Mouse (Mus musculus) CH12.LX (cell line): ENCODE results near the gene Plekhb2. TPM values are rescaled to one million over a fixed set of nuclear protein-coding genes. Genes with fewer than 3 reads are reported as not detected.

ENCODE experiments used
- DNase-seq: peaks from one replicate; pipeline ENCODE4 v3.0.0-alpha.2; 2013; ENCODE audit errors: extremely low read depth
- H3K27ac ChIP-seq: 2 replicates; pipeline ENCODE4 v1.5.1; 2012; ENCODE audit warnings: low read depth, mild to moderate bottlenecking, control low read depth, moderate library complexity; ENCODE audit not compliant: insufficient read depth
- H3K27me3 ChIP-seq: replicated peaks from 2 replicates; pipeline ENCODE3; 2012; ENCODE audit warnings: inconsistent platforms
- H3K36me3 ChIP-seq, 2 experiments: replicated peaks in 1 of 2; 2 replicates each; pipeline versions ENCODE3 to v1.6.1; 2012; ENCODE audit warnings: inconsistent platforms in 1 of 2, low read length in 1 of 2, mild to moderate bottlenecking in 1 of 2, mixed read lengths in 1 of 2, moderate library complexity in 1 of 2; ENCODE audit not compliant: control insufficient read depth in 1 of 2, insufficient read depth in 1 of 2
- H3K4me1 ChIP-seq, 2 experiments: 2 replicates each; pipeline ENCODE4 v1.6.1; 2012; ENCODE audit warnings: inconsistent platforms in 1 of 2, moderate library complexity in 1 of 2; ENCODE audit not compliant: insufficient read depth in 2 of 2, control insufficient read depth in 1 of 2
- H3K4me2 ChIP-seq: 2 replicates; pipeline ENCODE4 v1.6.1; 2012; ENCODE audit warnings: low read depth, mild to moderate bottlenecking, control low read depth; ENCODE audit not compliant: poor library complexity, insufficient read depth, severe bottlenecking
- H3K4me3 ChIP-seq, 3 experiments: fragments of 150-350 bp in 1 of 3; sonication (generic) in 1 of 3; replicated peaks in 1 of 3; 2 replicates each; pipeline versions ENCODE3 to v1.5.1; 2011 to 2012; ENCODE audit warnings: low read depth in 2 of 3, low read length in 2 of 3, mild to moderate bottlenecking in 2 of 3, moderate library complexity in 2 of 3, control low read depth in 1 of 3, improper control_type of control experiment in 1 of 3, inconsistent platforms in 1 of 3, mixed read lengths in 1 of 3; ENCODE audit not compliant: poor library complexity in 1 of 3
- H3K79me2 ChIP-seq: replicated peaks from 2 replicates; pipeline ENCODE4 v1.6.1; 2012; ENCODE audit warnings: mild to moderate bottlenecking, moderate library complexity; ENCODE audit not compliant: control insufficient read depth, poor library complexity, insufficient read depth, severe bottlenecking; ENCODE audit errors: extremely low read depth
- H3K9ac ChIP-seq: 2 replicates; pipeline ENCODE4 v1.6.1; 2012; ENCODE audit warnings: low read depth, mild to moderate bottlenecking, control low read depth, moderate library complexity; ENCODE audit not compliant: insufficient read depth
- H3K9me3 ChIP-seq: replicated peaks from 2 replicates; pipeline ENCODE3; 2012; ENCODE audit warnings: low read length, inconsistent platforms, mixed read lengths
- BHLHE40 ChIP-seq: IDR thresholded peaks from 2 replicates; pipeline ENCODE4 v1.6.1; 2011; ENCODE audit warnings: mild to moderate bottlenecking, low read depth, low read length, improper control_type of control experiment
- CHD1 ChIP-seq: IDR thresholded peaks from 2 replicates; pipeline ENCODE4 v1.6.1; 2012; ENCODE audit warnings: low read depth, low read length, improper control_type of control experiment, inconsistent platforms
- CHD2 ChIP-seq: IDR thresholded peaks from 2 replicates; pipeline ENCODE4 v1.6.1; 2011; ENCODE audit warnings: low read length, improper control_type of control experiment
- CTCF ChIP-seq, 2 experiments: IDR thresholded peaks in 1 of 2; conservative IDR thresholded peaks in 1 of 2; 2 replicates each; pipeline ENCODE4 v1.5.1; 2011 to 2012; ENCODE audit warnings: low read depth in 2 of 2, low read length in 2 of 2, improper control_type of control experiment in 1 of 2, inconsistent platforms in 1 of 2, mild to moderate bottlenecking in 1 of 2, moderate library complexity in 1 of 2
- EP300 ChIP-seq: IDR thresholded peaks from 2 replicates; pipeline ENCODE4 v1.6.1; 2011; ENCODE audit warnings: low read length, improper control_type of control experiment
- ETS1 ChIP-seq: conservative IDR thresholded peaks from 2 replicates; pipeline ENCODE4 v1.6.1; 2012; ENCODE audit warnings: low read depth, mild to moderate bottlenecking, inconsistent platforms, low read length, improper control_type of control experiment, moderate library complexity
- GABPA ChIP-seq: IDR thresholded peaks from 2 replicates; pipeline ENCODE4 v1.6.1; 2012; ENCODE audit warnings: low read depth, low read length, improper control_type of control experiment, inconsistent platforms; ENCODE audit not compliant: insufficient replicate concordance
- IRF4 ChIP-seq: IDR thresholded peaks from 2 replicates; pipeline ENCODE4 v1.6.1; 2014; ENCODE audit warnings: low read depth, mild to moderate bottlenecking, inconsistent platforms, low read length, improper control_type of control experiment
- KAT2A ChIP-seq: IDR thresholded peaks from 2 replicates; pipeline ENCODE4 v1.6.1; 2012; ENCODE audit warnings: low read length, improper control_type of control experiment, inconsistent platforms; ENCODE audit not compliant: insufficient replicate concordance
- MAX ChIP-seq: IDR thresholded peaks from 2 replicates; pipeline ENCODE4 v1.6.1; 2011; ENCODE audit warnings: low read length, improper control_type of control experiment
- MEF2A ChIP-seq: IDR thresholded peaks from 2 replicates; pipeline ENCODE4 v1.6.1; 2014; ENCODE audit warnings: low read depth, mild to moderate bottlenecking, inconsistent platforms, low read length, improper control_type of control experiment, borderline replicate concordance
- MXI1 ChIP-seq: IDR thresholded peaks from 2 replicates; pipeline ENCODE4 v1.6.1; 2011; ENCODE audit warnings: mild to moderate bottlenecking, low read depth, low read length, improper control_type of control experiment
- MYC ChIP-seq: IDR thresholded peaks from 2 replicates; pipeline ENCODE4 v1.6.1; 2011; ENCODE audit warnings: low read depth, mild to moderate bottlenecking, improper control_type of control experiment, low read length
- NRF1 ChIP-seq: IDR thresholded peaks from 2 replicates; pipeline ENCODE4 v1.6.1; 2014; ENCODE audit warnings: low read depth, mild to moderate bottlenecking, inconsistent platforms, low read length, improper control_type of control experiment, moderate library complexity
- PAX5 ChIP-seq: IDR thresholded peaks from 2 replicates; pipeline ENCODE4 v1.6.1; 2012; ENCODE audit warnings: low read length, inconsistent platforms, mixed read lengths
- POLR2A ChIP-seq: IDR thresholded peaks from 2 replicates; pipeline ENCODE4 v1.6.1; 2011; ENCODE audit warnings: low read depth, mild to moderate bottlenecking, improper control_type of control experiment, low read length
- POLR2AphosphoS2 ChIP-seq: IDR thresholded peaks from 2 replicates; pipeline ENCODE4 v1.6.1; 2011; ENCODE audit warnings: low read depth, low read length, improper control_type of control experiment
- SMC3 ChIP-seq: IDR thresholded peaks from 2 replicates; pipeline ENCODE4 v1.6.1; 2011; ENCODE audit warnings: low read depth, low read length, improper control_type of control experiment
- TBP ChIP-seq: conservative IDR thresholded peaks from 2 replicates; pipeline ENCODE4 v1.6.1; 2011; ENCODE audit warnings: low read depth, low read length, improper control_type of control experiment
- USF1 ChIP-seq: IDR thresholded peaks from 2 replicates; pipeline ENCODE4 v1.6.1; 2014; ENCODE audit warnings: low read depth, mild to moderate bottlenecking, inconsistent platforms, low read length, improper control_type of control experiment
- USF2 ChIP-seq: conservative IDR thresholded peaks from 2 replicates; pipeline ENCODE4 v1.6.1; 2011; ENCODE audit warnings: low read depth, low read length, improper control_type of control experiment
- ZC3H11A ChIP-seq: IDR thresholded peaks from 2 replicates; pipeline ENCODE4 v1.6.1; 2012; ENCODE audit warnings: low read depth, mild to moderate bottlenecking, inconsistent platforms, low read length, improper control_type of control experiment
- ZMIZ1 ChIP-seq: IDR thresholded peaks from 2 replicates; pipeline ENCODE4 v1.6.1; 2012; ENCODE audit warnings: low read depth, mild to moderate bottlenecking, inconsistent platforms, low read length, improper control_type of control experiment
- dilution Hi-C: fragments of 300-500 bp; cut with MboI; formaldehyde crosslinking; loops from 2 replicates; pipeline ENCODE4 v1.14.3; 2020; ENCODE audit warnings: low sequenced_read_pairs; ENCODE audit not compliant: extremely low pct_unique_long_range_greater_than_20kb, extremely low pct_ligation_motif_present
- in situ Hi-C: fragments of 300-500 bp; cut with MboI; formaldehyde crosslinking; loops from 3 replicates; pipeline ENCODE4 v1.14.3; 2019; ENCODE audit warnings: low sequenced_read_pairs, low pct_ligation_motif_present, low pct_unique_long_range_greater_than_20kb, mixed read lengths
- polyA plus RNA-seq: library from polyadenylated mRNA; unstranded; fragments of >175 nt; gene quantifications from 2 replicates; pipeline ENCODE4 v1.2.1, GENCODE M21; 2012; ENCODE audit warnings: low read depth; ENCODE audit not compliant: insufficient read length
- total RNA-seq, 2 experiments: library from RNA; depleted of rRNA; stranded (reverse); fragments of 300-350 nt in 1 of 2; fragments of >200 nt in 1 of 2; gene quantifications; 2 replicates each; pipeline ENCODE4 v1.2.3; 2012 to 2014

The Plekhb2 gene
- total and polyA plus RNA-seq, 3 experiments: 21.0 to 44.8 (median 23.8) TPM

DNA sequence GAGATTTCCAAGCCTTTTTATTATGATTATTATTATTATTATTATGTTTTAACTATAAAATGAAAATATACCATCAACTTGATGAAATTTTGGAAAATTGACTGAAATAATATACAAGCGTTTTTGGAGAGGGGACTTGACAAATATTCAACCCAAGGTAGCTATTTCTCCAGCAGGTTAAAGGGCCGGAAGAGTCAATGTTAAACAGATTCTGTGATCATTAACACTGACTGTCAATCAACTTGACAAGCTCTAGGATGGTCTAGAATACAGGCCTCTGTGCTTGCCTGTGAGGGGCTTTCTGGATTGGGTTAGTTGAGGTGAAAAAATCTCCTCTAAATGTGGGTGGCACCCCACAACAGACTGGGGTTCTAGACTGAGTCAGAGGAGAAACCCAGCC is 4.0 kb downstream of the Plekhb2 start:
- H3K4me3 ChIP-seq: no peak overlapping the region
- dilution Hi-C loops (no loop called here), in situ Hi-C loops (no loop called here)
- H3K27me3 ChIP-seq: no peaks in the 10 kb centered on the region
- no peaks in the 10 kb centered on the region for H3K9me3 ChIP-seq
- H3K36me3 ChIP-seq: peaks cover 0 to 28% of the 10 kb centered on the region in 2 experiments
- no peak overlapping the region for H3K4me2 ChIP-seq
- H3K9ac ChIP-seq: no peak overlapping the region
- peaks cover 6 to 49% of the 10 kb centered on the region in 2 experiments for H3K4me1 ChIP-seq
- H3K79me2 ChIP-seq: peaks cover 3% of the 10 kb centered on the region; the same call in 1 of the 2 replicates
- DNase-seq: no peak
- no peak overlapping the region for H3K27ac ChIP-seq
- no peak for TF ChIP-seq CTCF (conservative IDR thresholded peaks at IDR 0.05 in 1 of 2, IDR thresholded peaks at IDR 0.05 in 1 of 2; ENCODE audit: low read depth in 2 of 2, low read length in 2 of 2)
- TF ChIP-seq MYC: no peak
- TF ChIP-seq TBP: no peak
- TF ChIP-seq MEF2A: no peak
- TF ChIP-seq MAX: no peak
- no peak for TF ChIP-seq IRF4
- no peak for TF ChIP-seq EP300
- no peak for TF ChIP-seq SMC3
- no peak for TF ChIP-seq ZMIZ1
- no peak for TF ChIP-seq KAT2A
- TF ChIP-seq POLR2AphosphoS2: no peak
- TF ChIP-seq CHD1: no peak
- TF ChIP-seq BHLHE40: no peak
- no peak for TF ChIP-seq ETS1
- TF ChIP-seq USF1: no peak
- no peak for TF ChIP-seq GABPA

DNA sequence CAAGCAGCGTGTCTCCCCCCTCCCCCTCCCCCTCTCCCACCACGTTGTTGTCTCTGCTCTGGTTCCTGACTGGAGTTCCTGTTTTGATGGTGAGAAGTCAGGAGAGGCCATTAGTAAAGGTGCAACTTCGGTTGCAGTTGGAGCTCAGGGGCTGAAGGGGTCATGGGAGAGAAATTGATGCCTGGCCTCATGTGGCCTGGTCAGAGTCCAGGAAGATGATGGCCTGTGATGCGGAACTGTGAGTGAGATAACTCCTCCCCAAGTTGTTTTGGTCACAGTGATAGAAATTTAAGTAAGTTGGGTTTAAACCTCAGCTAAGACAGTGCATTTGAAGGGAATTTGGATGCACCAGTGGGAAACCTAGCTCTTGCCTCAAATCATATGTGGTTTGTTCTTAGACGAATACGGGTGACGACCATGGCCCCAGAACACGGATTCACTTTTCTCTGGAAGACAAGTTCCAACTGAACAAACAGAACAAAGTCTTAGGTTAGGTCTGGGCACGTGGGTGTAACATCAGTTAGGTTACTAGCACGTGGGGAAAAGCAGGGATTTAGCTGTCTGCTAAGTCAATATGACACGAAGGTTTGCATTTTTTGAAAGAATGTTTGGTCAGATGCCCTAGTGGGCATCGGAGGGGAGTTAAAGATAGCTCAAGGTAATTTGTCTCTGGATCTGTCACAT is 5.4 kb downstream of the Plekhb2 start:
- dilution Hi-C loops: no loop called here
- no peaks in the 10 kb centered on the region for H3K27me3 ChIP-seq
- H3K9me3 ChIP-seq: no peaks in the 10 kb centered on the region
- no peak overlapping the region for H3K9ac ChIP-seq
- H3K27ac ChIP-seq: no peak overlapping the region
- peaks cover 3 to 46% of the 10 kb centered on the region in 2 experiments; a peak in 3 of 4 replicates for H3K4me1 ChIP-seq
- H3K4me3 ChIP-seq: no peak overlapping the region
- in situ Hi-C loops: no loop called here
- peaks cover 0 to 40% of the 10 kb centered on the region in 2 experiments for H3K36me3 ChIP-seq
- H3K79me2 ChIP-seq: peaks cover 3% of the 10 kb centered on the region; the same call in 1 of the 2 replicates
- DNase-seq: no peak
- TF ChIP-seq CHD2: no peak
- no peak for TF ChIP-seq USF2
- no peak for TF ChIP-seq ZC3H11A
- no peak for TF ChIP-seq ETS1
- no peak for TF ChIP-seq EP300
- no peak for TF ChIP-seq NRF1
- TF ChIP-seq MXI1: no peak
- no peak for TF ChIP-seq MEF2A
- TF ChIP-seq CTCF (conservative IDR thresholded peaks at IDR 0.05 in 1 of 2, IDR thresholded peaks at IDR 0.05 in 1 of 2; ENCODE audit: low read depth in 2 of 2, low read length in 2 of 2): no peak
- TF ChIP-seq PAX5: no peak
- no peak for TF ChIP-seq POLR2A
- no peak overlapping the region for H3K4me2 ChIP-seq
